Mouse (Mus musculus) lung, postnatal 4 days (tissue): ENCODE results near the gene Sh2d4b.

Source experiments
- DNase-seq, 2 experiments: peaks; one replicate each; pipeline ENCODE4 v3.0.0; 2021

Sh2d4b gene

GRCm38 (mm10) chr14:40905813-40906212 lies 12.7 kb upstream of the Sh2d4b start:
- DNase-seq = no peak

- DNase-seq = no peak
These were observed 9.4 kb upstream of the Sh2d4b start for GRCm38 (mm10) chr14:40902307-40903055.

GRCm38 (mm10) chr14:40900267-40900666 lies 7.2 kb upstream of the Sh2d4b start:
- no peak for DNase-seq

GRCm38 (mm10) chr14:40897916-40898315 lies 4.8 kb upstream of the Sh2d4b start:
- DNase-seq = no peak

- DNase-seq = no peak
These were observed 2.6 kb upstream of the Sh2d4b start for GRCm38 (mm10) chr14:40895681-40896080.

GRCm38 (mm10) chr14:40894576-40895247 lies 1.6 kb upstream of the Sh2d4b start:
- peak; percentile 83 to 86 for DNase-seq

GRCm38 (mm10) chr14:40893884-40894283 lies 818 bp upstream of the Sh2d4b start:
- DNase-seq = no peak

- no peak for DNase-seq
These were observed 690 bp downstream of the Sh2d4b start for GRCm38 (mm10) chr14:40892326-40892825.

- DNase-seq = no peak
These were observed 1.6 kb downstream of the Sh2d4b start for GRCm38 (mm10) chr14:40891506-40891905.

GRCm38 (mm10) chr14:40889704-40890103 lies 3.4 kb downstream of the Sh2d4b start:
- peak in 1 of 2 experiments; percentile 56 for DNase-seq

- no peak for DNase-seq
These were observed 3.9 kb downstream of the Sh2d4b start for GRCm38 (mm10) chr14:40889181-40889580.

- peak in 1 of 2 experiments; percentile 33 for DNase-seq
These were observed 6.5 kb downstream of the Sh2d4b start for GRCm38 (mm10) chr14:40886428-40887202.

GRCm38 (mm10) chr14:40885752-40886151 lies 7.3 kb downstream of the Sh2d4b start:
- DNase-seq = no peak

GRCm38 (mm10) chr14:40885225-40885624 lies 7.8 kb downstream of the Sh2d4b start:
- DNase-seq = peak; percentile 33 to 57

GRCm38 (mm10) chr14:40874565-40874964 lies 18.5 kb downstream of the Sh2d4b start:
- no peak for DNase-seq

GRCm38 (mm10) chr14:40873961-40874360 lies 19.1 kb downstream of the Sh2d4b start:
- DNase-seq = no peak

- no peak for DNase-seq
These were observed 22.5 kb downstream of the Sh2d4b start for GRCm38 (mm10) chr14:40870598-40870997.

GRCm38 (mm10) chr14:40864811-40865514 lies 28.1 kb downstream of the Sh2d4b start:
- no peak for DNase-seq

- DNase-seq = no peak
These were observed 29.4 kb downstream of the Sh2d4b start for GRCm38 (mm10) chr14:40863659-40864058.

GRCm38 (mm10) chr14:40863022-40863421 lies 30.0 kb downstream of the Sh2d4b start:
- DNase-seq = no peak

- DNase-seq = no peak
These were observed 40.1 kb downstream of the Sh2d4b start for GRCm38 (mm10) chr14:40852978-40853377.

- no peak for DNase-seq
These were observed 55.7 kb downstream of the Sh2d4b start for GRCm38 (mm10) chr14:40837397-40837796.

- DNase-seq = no peak
These were observed 62.6 kb downstream of the Sh2d4b start for GRCm38 (mm10) chr14:40830505-40830904.
